Mouse (Mus musculus): ENCODE results near the gene Cd247.

GRCm38 (mm10) chr1:165903596-165903995 is 115.1 kb downstream of the Cd247 start:
- TF ChIP-seq POLR2A (IDR thresholded peaks at IDR 0.05; ENCODE audit: borderline replicate concordance, extremely low read depth, insufficient read depth, insufficient read length, poor library complexity, severe bottlenecking) (no peak), CTCF (IDR thresholded peaks at IDR 0.05; ENCODE audit: borderline replicate concordance, extremely low read depth, insufficient read depth, insufficient read length) (no peak)
